24 mouse cellular contexts compared by ENCODE assay signal in the genomic region with DNA sequence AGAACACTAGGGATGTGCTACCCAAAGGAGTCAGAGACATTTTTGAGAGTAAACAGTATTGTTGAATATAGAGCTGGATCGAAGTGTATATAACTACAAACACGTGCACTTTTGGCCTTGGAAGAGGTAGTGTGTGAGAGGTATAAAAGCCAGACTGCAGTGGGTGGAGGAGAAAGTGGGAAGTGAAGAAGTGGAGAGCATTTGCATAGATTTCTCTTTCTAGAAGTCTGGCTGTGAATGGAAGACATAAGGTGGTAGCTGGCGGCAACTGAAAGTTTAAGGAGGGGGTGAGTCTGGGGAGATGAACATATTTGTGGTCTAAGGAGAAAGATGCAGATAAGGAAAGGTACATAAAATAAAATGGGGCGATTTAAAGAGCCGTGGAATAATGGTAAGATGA.
DNase-seq lines count a peak whose midpoint lies in the region; ATAC-seq lines count a peak whose summit lies in the region.
"Had no signal": no experiment of that assay in that cellular context is flagged by ENCODE, and none has a peak within 500 bp of the region (broad histone marks: within the 10 kb centered on the region; RNA-seq: fewer than 3 reads in every experiment).

No protein-coding gene starts in this region.

- ATAC-seq in frontal cortex, adult (ENCODE audit: low TSS enrichment) = peak; percentile 84
- ATAC-seq: activated CD4-positive, CD25-positive, alpha-beta regulatory T cell, adult 4 months; forebrain, postnatal 0 days; intestine, embryonic 16.5 days; lung, postnatal 0 days; midbrain, embryonic 13.5 days had no signal

- no peak for DNase-seq in frontal cortex, postnatal 25 days (ENCODE audit: low spot score in 2 of 2)
- DNase-seq in left cerebral cortex, adult 18-20 months (ENCODE audit: low spot score in 2 of 2) = peak; percentile 51 to 55
- no peak for DNase-seq in left cerebral cortex, postnatal 10 days (ENCODE audit: extremely low spot score in 1 of 2, low spot score in 2 of 2)
- DNase-seq in left cerebral cortex, postnatal 14 days (ENCODE audit: low spot score in 2 of 2) = peak; percentile 15 to 39
- DNase-seq in telencephalon, adult 2 months (ENCODE audit: low read depth, low spot score) = peak; percentile 89
- DNase-seq in spleen, adult 18-20 months = no peak
- no peak for DNase-seq in kidney, adult 9 months
- DNase-seq: adrenal gland, adult 2 months; adrenal gland, postnatal 36 days; cerebellum, adult 2 months; cerebellum, postnatal 14 days; forebrain, postnatal 0 days; heart, postnatal 4 days; kidney, adult 8-10 months; kidney, postnatal 10 days; liver, embryonic 13.5 days; lung, adult 18-20 months; thymus, adult 18-20 months; thymus, postnatal 25 days had no signal

- intact Hi-C loops in left cerebral cortex, postnatal 10 days (cut with DNase I) = no loop called here
- intact Hi-C loops in left cerebral cortex, postnatal 14 days (cut with DNase I) = no loop called here

Comparison
In these comparisons a context has a peak if more than half of its experiments do, and no peak if none do; other contexts are left out.
1. DNase-seq: peak in left cerebral cortex, adult 18-20 months (2 of 2), left cerebral cortex, postnatal 14 days (2 of 2) and telencephalon, adult 2 months (single experiment); none in frontal cortex, postnatal 25 days (0 of 2), left cerebral cortex, postnatal 10 days (0 of 2), spleen, adult 18-20 months (0 of 2) and kidney, adult 9 months (single experiment).